Mouse (Mus musculus) CH12.LX (cell line): ENCODE data around the gene BC048403. TPM values are rescaled to one million over a fixed set of nuclear protein-coding genes. Genes with fewer than 3 reads are reported as not detected.

Experiments used
- DNase-seq: peaks from one replicate; pipeline ENCODE4 v3.0.0-alpha.2; 2013; ENCODE audit errors: extremely low read depth
- H3K27ac ChIP-seq: 2 replicates; pipeline ENCODE4 v1.5.1; 2012; ENCODE audit warnings: low read depth, mild to moderate bottlenecking, control low read depth, moderate library complexity; ENCODE audit not compliant: insufficient read depth
- H3K27me3 ChIP-seq: replicated peaks from 2 replicates; pipeline ENCODE3; 2012; ENCODE audit warnings: inconsistent platforms
- H3K36me3 ChIP-seq, 2 experiments: replicated peaks in 1 of 2; 2 replicates each; pipeline versions ENCODE3 to v1.6.1; 2012; ENCODE audit warnings: inconsistent platforms in 1 of 2, low read length in 1 of 2, mild to moderate bottlenecking in 1 of 2, mixed read lengths in 1 of 2, moderate library complexity in 1 of 2; ENCODE audit not compliant: control insufficient read depth in 1 of 2, insufficient read depth in 1 of 2
- H3K4me1 ChIP-seq, 2 experiments: 2 replicates each; pipeline ENCODE4 v1.6.1; 2012; ENCODE audit warnings: inconsistent platforms in 1 of 2, moderate library complexity in 1 of 2; ENCODE audit not compliant: insufficient read depth in 2 of 2, control insufficient read depth in 1 of 2
- H3K4me2 ChIP-seq: 2 replicates; pipeline ENCODE4 v1.6.1; 2012; ENCODE audit warnings: low read depth, mild to moderate bottlenecking, control low read depth; ENCODE audit not compliant: poor library complexity, insufficient read depth, severe bottlenecking
- H3K4me3 ChIP-seq, 3 experiments: fragments of 150-350 bp in 1 of 3; sonication (generic) in 1 of 3; replicated peaks in 1 of 3; 2 replicates each; pipeline versions ENCODE3 to v1.5.1; 2011 to 2012; ENCODE audit warnings: low read depth in 2 of 3, low read length in 2 of 3, mild to moderate bottlenecking in 2 of 3, moderate library complexity in 2 of 3, control low read depth in 1 of 3, improper control_type of control experiment in 1 of 3, inconsistent platforms in 1 of 3, mixed read lengths in 1 of 3; ENCODE audit not compliant: poor library complexity in 1 of 3
- H3K79me2 ChIP-seq: replicated peaks from 2 replicates; pipeline ENCODE4 v1.6.1; 2012; ENCODE audit warnings: mild to moderate bottlenecking, moderate library complexity; ENCODE audit not compliant: control insufficient read depth, poor library complexity, insufficient read depth, severe bottlenecking; ENCODE audit errors: extremely low read depth
- H3K9ac ChIP-seq: 2 replicates; pipeline ENCODE4 v1.6.1; 2012; ENCODE audit warnings: low read depth, mild to moderate bottlenecking, control low read depth, moderate library complexity; ENCODE audit not compliant: insufficient read depth
- H3K9me3 ChIP-seq: replicated peaks from 2 replicates; pipeline ENCODE3; 2012; ENCODE audit warnings: low read length, inconsistent platforms, mixed read lengths
- BHLHE40 ChIP-seq: IDR thresholded peaks from 2 replicates; pipeline ENCODE4 v1.6.1; 2011; ENCODE audit warnings: mild to moderate bottlenecking, low read depth, low read length, improper control_type of control experiment
- CHD1 ChIP-seq: IDR thresholded peaks from 2 replicates; pipeline ENCODE4 v1.6.1; 2012; ENCODE audit warnings: low read depth, low read length, improper control_type of control experiment, inconsistent platforms
- CHD2 ChIP-seq: IDR thresholded peaks from 2 replicates; pipeline ENCODE4 v1.6.1; 2011; ENCODE audit warnings: low read length, improper control_type of control experiment
- CTCF ChIP-seq, 2 experiments: IDR thresholded peaks in 1 of 2; conservative IDR thresholded peaks in 1 of 2; 2 replicates each; pipeline ENCODE4 v1.5.1; 2011 to 2012; ENCODE audit warnings: low read depth in 2 of 2, low read length in 2 of 2, improper control_type of control experiment in 1 of 2, inconsistent platforms in 1 of 2, mild to moderate bottlenecking in 1 of 2, moderate library complexity in 1 of 2
- E2F4 ChIP-seq: IDR thresholded peaks from 2 replicates; pipeline ENCODE4 v1.6.1; 2011; ENCODE audit warnings: low read depth, low read length, improper control_type of control experiment; ENCODE audit not compliant: insufficient replicate concordance
- ELF1 ChIP-seq: IDR thresholded peaks from 2 replicates; pipeline ENCODE4 v1.6.1; 2014; ENCODE audit warnings: low read depth, mild to moderate bottlenecking, inconsistent platforms, low read length, improper control_type of control experiment
- EP300 ChIP-seq: IDR thresholded peaks from 2 replicates; pipeline ENCODE4 v1.6.1; 2011; ENCODE audit warnings: low read length, improper control_type of control experiment
- IRF4 ChIP-seq: IDR thresholded peaks from 2 replicates; pipeline ENCODE4 v1.6.1; 2014; ENCODE audit warnings: low read depth, mild to moderate bottlenecking, inconsistent platforms, low read length, improper control_type of control experiment
- JUN ChIP-seq: IDR thresholded peaks from 2 replicates; pipeline ENCODE4 v1.6.1; 2011; ENCODE audit warnings: low read depth, mild to moderate bottlenecking, low read length, improper control_type of control experiment, moderate library complexity; ENCODE audit not compliant: insufficient read depth
- JUND ChIP-seq: conservative IDR thresholded peaks from 2 replicates; pipeline ENCODE4 v1.6.1; 2011; ENCODE audit warnings: low read depth, low read length, improper control_type of control experiment
- KAT2A ChIP-seq: IDR thresholded peaks from 2 replicates; pipeline ENCODE4 v1.6.1; 2012; ENCODE audit warnings: low read length, improper control_type of control experiment, inconsistent platforms; ENCODE audit not compliant: insufficient replicate concordance
- MAFK ChIP-seq: IDR thresholded peaks from 2 replicates; pipeline ENCODE4 v1.6.1; 2011; ENCODE audit warnings: low read length, improper control_type of control experiment; ENCODE audit not compliant: insufficient replicate concordance
- MAX ChIP-seq: IDR thresholded peaks from 2 replicates; pipeline ENCODE4 v1.6.1; 2011; ENCODE audit warnings: low read length, improper control_type of control experiment
- MAZ ChIP-seq: IDR thresholded peaks from 2 replicates; pipeline ENCODE4 v1.6.1; 2012; ENCODE audit warnings: low read depth, mild to moderate bottlenecking, inconsistent platforms, low read length, improper control_type of control experiment, moderate library complexity
- MEF2A ChIP-seq: IDR thresholded peaks from 2 replicates; pipeline ENCODE4 v1.6.1; 2014; ENCODE audit warnings: low read depth, mild to moderate bottlenecking, inconsistent platforms, low read length, improper control_type of control experiment, borderline replicate concordance
- MXI1 ChIP-seq: IDR thresholded peaks from 2 replicates; pipeline ENCODE4 v1.6.1; 2011; ENCODE audit warnings: mild to moderate bottlenecking, low read depth, low read length, improper control_type of control experiment
- NRF1 ChIP-seq: IDR thresholded peaks from 2 replicates; pipeline ENCODE4 v1.6.1; 2014; ENCODE audit warnings: low read depth, mild to moderate bottlenecking, inconsistent platforms, low read length, improper control_type of control experiment, moderate library complexity
- RAD21 ChIP-seq: IDR thresholded peaks from 2 replicates; pipeline ENCODE4 v1.6.1; 2011; ENCODE audit warnings: low read depth, mild to moderate bottlenecking, low read length, improper control_type of control experiment, moderate library complexity
- SMC3 ChIP-seq: IDR thresholded peaks from 2 replicates; pipeline ENCODE4 v1.6.1; 2011; ENCODE audit warnings: low read depth, low read length, improper control_type of control experiment
- TCF12 ChIP-seq: IDR thresholded peaks from 2 replicates; pipeline ENCODE4 v1.6.1; 2014; ENCODE audit warnings: low read depth, mild to moderate bottlenecking, inconsistent platforms, low read length, improper control_type of control experiment
- UBTF ChIP-seq: IDR thresholded peaks from 2 replicates; pipeline ENCODE4 v1.6.1; 2012; ENCODE audit warnings: low read depth, mild to moderate bottlenecking, inconsistent platforms, low read length, improper control_type of control experiment, moderate library complexity
- USF1 ChIP-seq: IDR thresholded peaks from 2 replicates; pipeline ENCODE4 v1.6.1; 2014; ENCODE audit warnings: low read depth, mild to moderate bottlenecking, inconsistent platforms, low read length, improper control_type of control experiment
- USF2 ChIP-seq: conservative IDR thresholded peaks from 2 replicates; pipeline ENCODE4 v1.6.1; 2011; ENCODE audit warnings: low read depth, low read length, improper control_type of control experiment
- ZC3H11A ChIP-seq: IDR thresholded peaks from 2 replicates; pipeline ENCODE4 v1.6.1; 2012; ENCODE audit warnings: low read depth, mild to moderate bottlenecking, inconsistent platforms, low read length, improper control_type of control experiment
- ZMIZ1 ChIP-seq: IDR thresholded peaks from 2 replicates; pipeline ENCODE4 v1.6.1; 2012; ENCODE audit warnings: low read depth, mild to moderate bottlenecking, inconsistent platforms, low read length, improper control_type of control experiment
- ZNF384 ChIP-seq: IDR thresholded peaks from 2 replicates; pipeline ENCODE4 v1.6.1; 2012; ENCODE audit warnings: low read depth, low read length, improper control_type of control experiment, inconsistent platforms
- dilution Hi-C: fragments of 300-500 bp; cut with MboI; formaldehyde crosslinking; loops from 2 replicates; pipeline ENCODE4 v1.14.3; 2020; ENCODE audit warnings: low sequenced_read_pairs; ENCODE audit not compliant: extremely low pct_unique_long_range_greater_than_20kb, extremely low pct_ligation_motif_present
- in situ Hi-C: fragments of 300-500 bp; cut with MboI; formaldehyde crosslinking; loops from 3 replicates; pipeline ENCODE4 v1.14.3; 2019; ENCODE audit warnings: low sequenced_read_pairs, low pct_ligation_motif_present, low pct_unique_long_range_greater_than_20kb, mixed read lengths
- polyA plus RNA-seq: library from polyadenylated mRNA; unstranded; fragments of >175 nt; gene quantifications from 2 replicates; pipeline ENCODE4 v1.2.1, GENCODE M21; 2012; ENCODE audit warnings: low read depth; ENCODE audit not compliant: insufficient read length
- total RNA-seq, 2 experiments: library from RNA; depleted of rRNA; stranded (reverse); fragments of 300-350 nt in 1 of 2; fragments of >200 nt in 1 of 2; gene quantifications; 2 replicates each; pipeline ENCODE4 v1.2.3; 2012 to 2014

The BC048403 gene
- total and polyA plus RNA-seq, 3 experiments = 2.2 to 11.9 (median 4.0) TPM

GRCm38 (mm10) chr10:121763191-121763590 lies 23.5 kb downstream of the BC048403 start:
- no peaks in the 10 kb centered on the region for H3K27me3 ChIP-seq
- H3K4me2 ChIP-seq = no peak overlapping the region
- no peaks in the 10 kb centered on the region for H3K79me2 ChIP-seq
- dilution Hi-C loops (no loop called here), in situ Hi-C loops (loop anchor here (10.0 to 25.0 kb wide), 2 partner anchors 68 to 299 kb away; no protein-coding TSS in a partner anchor)
- H3K4me3 ChIP-seq = no peak overlapping the region
- no peak for DNase-seq
- TF ChIP-seq BHLHE40 (no peak), NRF1 (no peak), CHD1 (no peak), MAX (no peak), USF2 (no peak), MAFK (no peak), EP300 (no peak), SMC3 (no peak), JUN (no peak), IRF4 (no peak), MAZ (no peak), E2F4 (no peak), ZMIZ1 (no peak), TCF12 (no peak), UBTF (no peak), ZNF384 (no peak)
- H3K4me1 ChIP-seq = no peaks in the 10 kb centered on the region
- no peaks in the 10 kb centered on the region for H3K9me3 ChIP-seq
- H3K27ac ChIP-seq = no peak overlapping the region
- no peak overlapping the region for H3K9ac ChIP-seq
- no peaks in the 10 kb centered on the region for H3K36me3 ChIP-seq

DNA sequence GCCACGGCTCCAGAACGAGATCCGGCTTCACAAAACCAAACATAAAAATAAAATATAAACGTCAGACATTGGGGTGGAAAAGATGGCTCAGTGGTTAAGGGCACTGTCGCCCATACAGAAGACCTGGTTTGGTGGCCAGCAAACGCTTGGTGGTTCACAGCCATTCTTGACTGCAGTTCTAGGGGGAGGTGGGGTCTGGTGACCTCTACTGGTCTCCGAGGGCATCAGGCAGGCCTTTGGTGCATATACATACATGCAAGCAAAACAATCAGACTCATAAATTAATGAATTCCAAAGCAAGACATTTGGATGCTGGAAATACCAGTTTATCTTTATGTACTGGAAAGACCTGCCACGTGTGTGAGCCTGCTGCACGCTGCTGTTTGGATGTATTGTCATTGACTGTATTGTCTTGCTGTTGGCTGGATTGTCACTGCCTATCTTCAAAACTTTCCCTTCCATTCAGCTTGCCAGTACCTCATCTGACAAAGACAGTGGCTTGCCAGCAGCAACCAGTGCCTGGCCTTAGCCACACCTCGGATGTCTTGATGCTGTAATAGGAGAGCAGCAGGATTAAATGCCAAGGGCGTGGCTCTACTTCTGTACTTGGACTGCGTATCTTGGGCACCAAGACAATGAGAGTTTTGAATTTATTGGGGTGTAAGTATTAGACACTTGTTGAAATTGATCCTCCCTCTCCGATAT lies 24.9 kb downstream of the BC048403 start:
- DNase-seq = no peak
- in situ Hi-C loops = loop anchor here (10.0 to 25.0 kb wide), 2 partner anchors 70 to 298 kb away; no protein-coding TSS in a partner anchor
- H3K27me3 ChIP-seq = no peaks in the 10 kb centered on the region
- no peaks in the 10 kb centered on the region for H3K79me2 ChIP-seq
- H3K9ac ChIP-seq = no peak overlapping the region
- no peaks in the 10 kb centered on the region for H3K4me1 ChIP-seq
- H3K9me3 ChIP-seq = no peaks in the 10 kb centered on the region
- no peaks in the 10 kb centered on the region for H3K36me3 ChIP-seq
- no peak overlapping the region for H3K4me3 ChIP-seq
- dilution Hi-C loops = no loop called here
- no peak overlapping the region for H3K27ac ChIP-seq
- H3K4me2 ChIP-seq = no peak overlapping the region
- no peak for TF ChIP-seq MAZ
- peak; percentile 63 for TF ChIP-seq RAD21
- TF ChIP-seq MXI1 = no peak
- no peak for TF ChIP-seq JUND
- TF ChIP-seq SMC3 = peak; percentile 58
- no peak for TF ChIP-seq BHLHE40
- TF ChIP-seq CTCF (conservative IDR thresholded peaks at IDR 0.05 in 1 of 2, IDR thresholded peaks at IDR 0.05 in 1 of 2; ENCODE audit: low read depth in 2 of 2, low read length in 2 of 2) = peak; percentile 11 to 72; a peak in 2 of 4 replicates
- no peak for TF ChIP-seq MAX
- no peak for TF ChIP-seq TCF12
- TF ChIP-seq CHD2 = no peak
- no peak for TF ChIP-seq MAFK
- TF ChIP-seq NRF1 = no peak
- TF ChIP-seq ELF1 = no peak
- no peak for TF ChIP-seq USF1
- no peak for TF ChIP-seq MEF2A
- TF ChIP-seq ZC3H11A = peak; percentile 6; the same call in 1 of the 2 replicates
- no peak for TF ChIP-seq KAT2A
- TF ChIP-seq, all 38 proteins: peak for 4
